Mouse (Mus musculus) hindbrain, embryonic 15.5 days (tissue): ENCODE measurements at regions not wholly inside any gene's neighbourhood (a gene's known extent, or its start where the extent isn't known, plus 50 kb on each side); places are given as distances from the start of the nearest gene placed in this dataset.

Source experiments
- ATAC-seq: fragments of 200-750 bp; cut with Nextera tagmentation; 2 replicates; pipeline ENCODE4 v1.8.0; 2017; ENCODE audit warnings: low read depth, moderate number of reproducible peaks, moderate TSS enrichment; ENCODE audit not compliant: low FRiP score
- H3K27ac ChIP-seq: fragments of 300-500 bp; sonication (generic); replicated peaks from 2 replicates; pipeline ENCODE4 v1.5.1; 2015; ENCODE audit warnings: mild to moderate bottlenecking, inconsistent platforms
- H3K27me3 ChIP-seq: fragments of 300-500 bp; sonication (generic); 2 replicates; pipeline ENCODE4 v1.6.1; 2015; ENCODE audit warnings: control low read depth, inconsistent platforms
- H3K36me3 ChIP-seq: fragments of 300-500 bp; sonication (generic); 2 replicates; pipeline ENCODE4 v1.6.1; 2015; ENCODE audit warnings: control low read depth, inconsistent platforms
- H3K4me1 ChIP-seq: fragments of 300-500 bp; sonication (generic); replicated peaks from 2 replicates; pipeline ENCODE4 v1.6.1; 2015; ENCODE audit warnings: control low read depth, inconsistent platforms
- H3K4me2 ChIP-seq: fragments of 300-500 bp; sonication (generic); 2 replicates; pipeline ENCODE4 v1.6.1; 2015; ENCODE audit warnings: moderate library complexity, mild to moderate bottlenecking, inconsistent platforms
- H3K4me3 ChIP-seq: fragments of 300-500 bp; sonication (generic); 2 replicates; pipeline ENCODE4 v1.5.1; 2015; ENCODE audit warnings: mild to moderate bottlenecking, inconsistent platforms
- H3K9ac ChIP-seq: fragments of 300-500 bp; sonication (generic); 2 replicates; pipeline ENCODE4 v1.6.1; 2015; ENCODE audit warnings: inconsistent platforms
- H3K9me3 ChIP-seq: fragments of 300-500 bp; sonication (generic); 2 replicates; pipeline ENCODE4 v1.6.1; 2016; ENCODE audit warnings: control low read depth, inconsistent platforms
- WGBS: fragments of 180-500 bp; shearing (Covaris S2); methylation state at CpG from one replicate; pipeline ENCODE4 v1.1.7; 2015; 5-methylcytosine and 5-hydroxymethylcytosine counted together

DNA sequence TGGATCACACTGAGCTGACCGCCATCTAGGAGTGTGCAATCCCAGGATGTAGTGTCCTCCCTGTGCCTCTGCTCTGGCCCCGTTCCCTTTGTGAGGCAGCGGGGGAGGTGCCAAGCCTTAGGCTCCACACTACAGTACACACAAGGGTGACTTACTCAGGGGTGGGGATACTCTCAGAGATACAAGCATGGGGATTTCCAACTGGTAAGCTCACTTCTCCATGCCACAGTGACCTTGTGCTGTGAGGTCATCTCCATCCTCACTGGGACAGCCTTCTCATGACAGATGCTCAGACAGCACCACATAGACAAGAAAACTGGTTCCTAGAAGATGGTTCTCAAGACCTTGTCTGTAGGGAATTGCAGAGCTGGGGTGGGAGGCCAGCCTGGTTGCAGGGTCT is 445.6 kb downstream of the Ptpru start:
- no peak overlapping the region for H3K4me3 ChIP-seq

GRCm38 (mm10) chr4:131396226-131396840 is 441.8 kb downstream of the Ptpru start:
- WGBS, result 88% methylated on average over 8 of the region's 8 CpGs
- Histone ChIP-seq H3K9ac (no peak overlapping the region), H3K27me3 (no peaks in the 10 kb centered on the region), H3K27ac (no peak overlapping the region), H3K4me1 (peaks cover 10% of the 10 kb centered on the region), H3K4me3 (no peak overlapping the region), H3K4me2 (no peak overlapping the region), H3K9me3 (no peaks in the 10 kb centered on the region), H3K36me3 (no peaks in the 10 kb centered on the region)
- no peak for ATAC-seq

More for the DNA sequence above, 445.6 kb downstream of the Ptpru start:
- Histone ChIP-seq H3K27ac (no peak overlapping the region), H3K9me3 (no peaks in the 10 kb centered on the region), H3K9ac (no peak overlapping the region), H3K27me3 (no peaks in the 10 kb centered on the region), H3K4me1 (peaks cover 13% of the 10 kb centered on the region), H3K36me3 (no peaks in the 10 kb centered on the region), H3K4me2 (no peak overlapping the region)
- ATAC-seq, result no peak
- 93% methylated on average over 3 of the region's 3 CpGs for WGBS

DNA sequence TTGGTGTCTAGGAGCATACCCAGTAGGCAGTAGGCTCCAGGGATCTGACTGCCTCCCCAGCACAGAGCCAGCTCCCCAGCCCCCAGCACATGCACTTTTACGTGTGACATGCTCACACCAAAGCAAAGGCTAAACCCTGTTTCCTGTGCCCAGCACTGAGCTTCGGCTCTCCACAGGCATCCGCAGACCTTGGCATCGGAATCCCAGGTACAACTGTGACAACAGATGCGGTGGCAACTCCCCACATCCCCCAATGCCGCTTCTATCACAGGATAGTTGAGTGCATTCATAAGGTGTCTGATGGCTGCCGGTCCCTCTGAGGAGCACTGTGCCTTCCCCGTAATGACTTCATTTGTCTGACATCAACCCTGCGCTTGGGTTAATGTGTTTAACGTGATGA is 440.9 kb downstream of the Ptpru start:
- no peak overlapping the region for H3K9ac ChIP-seq
- 65% methylated on average over 10 of the region's 10 CpGs for WGBS
- H3K36me3 ChIP-seq, result no peaks in the 10 kb centered on the region
- no peaks in the 10 kb centered on the region for H3K9me3 ChIP-seq
- 0 out of 2 replicates have a peak, but pooled peaks cover 6% of the 10 kb centered on the region for H3K4me1 ChIP-seq
- no peak overlapping the region for H3K4me2 ChIP-seq
- H3K4me3 ChIP-seq, result no peak overlapping the region
- ATAC-seq, result no peak
- H3K27ac ChIP-seq, result no peak overlapping the region
- no peaks in the 10 kb centered on the region for H3K27me3 ChIP-seq

- H3K36me3 ChIP-seq, result no peaks in the 10 kb centered on the region
- peaks cover 12% of the 10 kb centered on the region for H3K4me1 ChIP-seq
- WGBS, result 26% methylated on average over 11 of the region's 11 CpGs
- no peak overlapping the region for H3K9ac ChIP-seq
- H3K9me3 ChIP-seq, result no peaks in the 10 kb centered on the region
- no peak for ATAC-seq
- no peaks in the 10 kb centered on the region for H3K27me3 ChIP-seq
- no peak overlapping the region for H3K4me2 ChIP-seq
- no peak overlapping the region for H3K27ac ChIP-seq
- H3K4me3 ChIP-seq, result no peak overlapping the region
Observed at GRCm38 (mm10) chr4:131400756-131401155, 437.3 kb downstream of the Ptpru start.

DNA sequence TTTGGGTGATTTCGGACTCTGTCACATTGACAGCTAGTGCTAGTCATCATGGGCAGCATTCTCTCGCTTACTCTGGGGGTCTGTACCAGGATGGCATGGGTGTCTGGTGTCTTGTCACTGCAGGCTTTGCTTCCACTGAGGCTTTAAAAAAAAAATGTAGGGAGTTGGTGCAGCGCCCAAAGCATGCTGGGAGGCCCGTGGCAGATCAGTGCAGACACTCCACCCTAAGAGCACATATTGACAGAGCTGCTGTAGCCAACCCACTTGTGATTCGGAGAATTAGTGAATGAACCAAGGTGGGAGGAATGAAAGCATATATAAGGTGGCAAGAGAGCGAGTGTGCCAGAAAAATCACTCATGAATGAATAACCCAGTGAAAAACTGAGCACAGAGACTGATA is 436.8 kb downstream of the Ptpru start:
- WGBS, result 90% methylated on average over 6 of the region's 6 CpGs
- no peak for ATAC-seq

DNA sequence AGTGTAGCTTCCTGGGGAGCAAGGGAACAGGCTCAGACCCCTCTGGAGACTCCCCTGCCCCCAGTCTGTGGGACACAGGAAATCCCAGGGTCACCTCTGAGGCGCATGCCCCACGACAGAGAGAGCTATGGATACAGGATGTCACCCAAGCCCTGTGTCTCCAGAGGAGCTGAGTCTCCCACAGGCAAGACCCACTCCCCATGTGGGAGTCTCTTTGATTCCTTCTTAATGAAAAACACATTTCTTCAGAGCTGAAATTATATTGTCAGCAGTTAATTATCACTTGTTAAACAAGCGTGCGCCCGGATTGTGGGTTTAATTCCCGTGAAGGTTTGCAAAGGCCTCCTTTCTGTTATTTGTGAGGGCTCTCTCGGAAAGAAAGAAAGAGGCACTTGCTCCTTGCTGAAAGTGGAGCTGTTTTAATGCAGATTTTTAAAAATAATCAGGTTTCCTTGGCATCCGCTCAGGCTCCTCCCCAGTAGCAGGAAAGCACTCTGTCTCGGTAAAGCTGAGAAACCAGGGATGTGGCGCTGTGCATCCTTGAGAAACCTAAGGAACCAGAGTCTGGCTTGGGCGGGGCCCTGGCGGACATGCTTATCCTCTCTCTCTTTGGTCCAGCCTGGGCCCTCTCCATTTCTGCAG is 432.6 kb downstream of the Ptpru start:
- H3K4me2 ChIP-seq, result no peak overlapping the region
- H3K36me3 ChIP-seq, result no peaks in the 10 kb centered on the region
- H3K9me3 ChIP-seq, result no peaks in the 10 kb centered on the region
- no peak for ATAC-seq
- whole genome bisulfite sequencing, result 51% methylated on average over 12 of the region's 12 CpGs
- peaks cover 17% of the 10 kb centered on the region for H3K4me1 ChIP-seq
- no peak overlapping the region for H3K4me3 ChIP-seq
- H3K9ac ChIP-seq, result no peak overlapping the region
- H3K27ac ChIP-seq, result 0 out of 2 replicates have a peak overlapping the region, but pooled peaks have one; percentile 28
- H3K27me3 ChIP-seq, result no peaks in the 10 kb centered on the region

More for the DNA sequence above, 436.8 kb downstream of the Ptpru start:
- Histone ChIP-seq H3K4me1 (peaks cover 16% of the 10 kb centered on the region), H3K4me2 (no peak overlapping the region), H3K4me3 (no peak overlapping the region), H3K36me3 (no peaks in the 10 kb centered on the region), H3K9ac (no peak overlapping the region), H3K9me3 (no peaks in the 10 kb centered on the region), H3K27ac (no peak overlapping the region), H3K27me3 (no peaks in the 10 kb centered on the region)

- no peak overlapping the region for H3K4me3 ChIP-seq
- H3K36me3 ChIP-seq, result no peaks in the 10 kb centered on the region
- H3K27me3 ChIP-seq, result no peaks in the 10 kb centered on the region
- H3K9ac ChIP-seq, result no peak overlapping the region
- H3K4me2 ChIP-seq, result no peak overlapping the region
- no peak for ATAC-seq
- WGBS, result 50% methylated on average over 3 of the region's 3 CpGs
- H3K4me1 ChIP-seq, result peaks cover 22% of the 10 kb centered on the region
- no peaks in the 10 kb centered on the region for H3K9me3 ChIP-seq
- no peak overlapping the region for H3K27ac ChIP-seq
Observed at GRCm38 (mm10) chr4:131407464-131407863, 430.6 kb downstream of the Ptpru start.

- H3K9me3 ChIP-seq, result no peaks in the 10 kb centered on the region
- H3K4me2 ChIP-seq, result no peak overlapping the region
- 88% methylated on average over 1 of the region's 1 CpGs for WGBS
- no peak for ATAC-seq
- peaks cover 22% of the 10 kb centered on the region for H3K4me1 ChIP-seq
- H3K4me3 ChIP-seq, result no peak overlapping the region
- no peaks in the 10 kb centered on the region for H3K27me3 ChIP-seq
- H3K27ac ChIP-seq, result no peak overlapping the region
- H3K36me3 ChIP-seq, result no peaks in the 10 kb centered on the region
- no peak overlapping the region for H3K9ac ChIP-seq
Observed at GRCm38 (mm10) chr4:131408644-131409043, 429.4 kb downstream of the Ptpru start.

DNA sequence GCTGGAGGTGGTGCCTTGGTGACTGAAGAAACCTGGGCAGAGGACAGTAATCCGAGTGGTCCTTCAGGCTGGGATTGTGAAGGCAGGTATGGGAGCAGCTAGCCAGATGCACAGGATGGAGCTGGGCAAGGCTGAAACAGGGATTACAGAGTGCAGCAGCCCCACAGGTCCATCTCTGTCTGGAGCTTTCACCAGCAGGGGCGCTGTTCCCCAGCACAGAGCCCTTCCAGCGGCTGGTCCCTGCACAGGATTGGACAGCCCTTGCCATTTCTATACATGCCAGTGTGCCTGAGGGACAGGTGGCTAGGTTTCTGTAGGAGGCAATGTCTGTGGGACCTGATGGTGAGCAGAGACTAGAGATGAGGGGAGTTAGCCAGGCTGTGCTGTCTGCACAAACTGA is 428.3 kb downstream of the Ptpru start:
- H3K27ac ChIP-seq, result no peak overlapping the region
- peaks cover 22% of the 10 kb centered on the region for H3K4me1 ChIP-seq
- no peaks in the 10 kb centered on the region for H3K9me3 ChIP-seq
- WGBS, result 31% methylated on average over 3 of the region's 3 CpGs
- no peak overlapping the region for H3K4me3 ChIP-seq
- H3K9ac ChIP-seq, result no peak overlapping the region
- H3K4me2 ChIP-seq, result no peak overlapping the region
- H3K36me3 ChIP-seq, result no peaks in the 10 kb centered on the region
- no peaks in the 10 kb centered on the region for H3K27me3 ChIP-seq
- no peak for ATAC-seq

DNA sequence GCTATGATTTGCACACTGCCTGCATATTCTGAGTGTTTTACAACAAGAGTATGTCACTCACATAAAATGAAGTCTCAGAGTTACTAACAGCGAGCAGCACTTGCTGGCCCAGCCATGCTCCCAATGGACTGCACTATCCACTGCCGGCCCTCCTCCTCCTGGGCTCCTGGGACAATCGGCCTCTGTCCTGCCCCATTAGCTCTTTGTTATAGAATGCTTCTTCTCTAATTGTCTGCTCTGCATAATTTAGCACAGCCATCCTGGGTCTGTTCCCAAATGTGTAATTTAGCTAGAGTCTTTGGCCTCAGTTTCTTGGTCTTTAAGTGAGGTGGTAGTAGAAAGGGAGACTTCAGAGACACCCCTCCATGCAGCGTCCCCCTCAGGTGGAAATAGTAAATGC is 426.2 kb downstream of the Ptpru start:
- Histone ChIP-seq H3K9ac (no peak overlapping the region), H3K4me3 (no peak overlapping the region), H3K27me3 (no peaks in the 10 kb centered on the region), H3K4me2 (no peak overlapping the region), H3K36me3 (no peaks in the 10 kb centered on the region), H3K4me1 (peaks cover 17% of the 10 kb centered on the region), H3K9me3 (no peaks in the 10 kb centered on the region), H3K27ac (no peak overlapping the region)
- WGBS, result 43% methylated on average over 4 of the region's 4 CpGs
- ATAC-seq, result no peak

- Histone ChIP-seq H3K4me1 (peaks cover 11% of the 10 kb centered on the region), H3K27me3 (no peaks in the 10 kb centered on the region), H3K4me3 (no peak overlapping the region), H3K36me3 (no peaks in the 10 kb centered on the region), H3K4me2 (no peak overlapping the region), H3K9me3 (no peaks in the 10 kb centered on the region), H3K27ac (no peak overlapping the region), H3K9ac (no peak overlapping the region)
- WGBS, result 87% methylated on average over 6 of the region's 6 CpGs
- no peak for ATAC-seq
Observed at GRCm38 (mm10) chr4:131413380-131413779, 424.7 kb downstream of the Ptpru start.

- 73% methylated on average over 5 of the region's 5 CpGs for WGBS
- Histone ChIP-seq H3K27ac (no peak overlapping the region), H3K36me3 (no peaks in the 10 kb centered on the region), H3K4me3 (no peak overlapping the region), H3K27me3 (no peaks in the 10 kb centered on the region), H3K9me3 (no peaks in the 10 kb centered on the region), H3K9ac (no peak overlapping the region), H3K4me1 (peaks cover 11% of the 10 kb centered on the region), H3K4me2 (no peak overlapping the region)
- no peak for ATAC-seq
Observed at GRCm38 (mm10) chr4:131415453-131415852, 422.6 kb downstream of the Ptpru start.

DNA sequence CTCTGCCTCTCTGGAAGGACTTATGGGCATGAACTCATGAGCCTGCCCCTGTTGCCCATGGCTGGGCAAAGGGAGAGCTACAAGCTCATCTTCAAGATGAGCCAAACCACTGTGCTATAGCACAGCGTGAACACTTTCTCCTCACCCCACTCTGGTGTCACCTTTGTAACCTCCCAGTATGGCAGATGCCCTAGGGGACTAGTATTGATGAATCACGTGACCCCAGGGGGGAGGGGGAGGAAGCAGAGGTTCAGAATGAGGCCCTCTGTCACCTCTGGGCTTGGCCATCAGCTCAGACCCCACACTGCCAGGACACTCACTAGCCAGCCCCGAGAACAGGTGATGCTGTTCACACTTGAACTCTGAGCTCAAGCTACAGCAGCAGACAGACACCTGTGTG is 421.9 kb downstream of the Ptpru start:
- no peaks in the 10 kb centered on the region for H3K36me3 ChIP-seq
- H3K27ac ChIP-seq, result no peak overlapping the region
- H3K4me2 ChIP-seq, result no peak overlapping the region
- ATAC-seq, result no peak
- H3K9me3 ChIP-seq, result no peaks in the 10 kb centered on the region
- WGBS, result 61% methylated on average over 3 of the region's 3 CpGs
- H3K9ac ChIP-seq, result no peak overlapping the region
- no peak overlapping the region for H3K4me3 ChIP-seq
- H3K27me3 ChIP-seq, result no peaks in the 10 kb centered on the region
- H3K4me1 ChIP-seq, result peaks cover 11% of the 10 kb centered on the region
